Mouse (Mus musculus) cerebellum, postnatal 36 days (tissue): ENCODE data around the gene Areg.

ENCODE experiments used
- DNase-seq, 2 experiments: peaks; one replicate each; pipeline ENCODE4 v3.0.0; 2021 to 2022; ENCODE audit warnings: mixed read lengths in 2 of 2

Gene Areg

DNA sequence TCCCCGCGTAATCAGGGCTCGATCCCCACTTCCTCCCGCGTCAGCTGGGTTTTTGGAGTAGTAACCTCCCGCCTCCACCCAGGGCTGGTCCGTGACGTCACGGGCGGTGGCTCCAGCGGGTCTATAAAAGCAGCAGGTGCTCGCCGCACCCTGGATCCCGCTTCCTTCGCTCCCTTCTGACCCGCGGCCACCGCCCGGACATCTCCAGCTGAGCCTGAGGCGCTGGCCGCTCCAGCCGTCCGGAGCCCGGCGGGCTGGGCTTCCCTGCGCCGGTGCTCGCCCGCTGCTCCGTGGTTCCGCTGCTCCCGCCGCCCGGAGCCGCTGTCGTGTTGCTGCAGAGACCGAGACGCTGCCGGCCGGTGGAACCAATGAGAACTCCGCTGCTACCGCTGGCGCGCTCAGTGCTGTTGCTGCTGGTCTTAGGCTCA, at the start of gene Areg:
Gene Areg, plus strand, starts transcription at position 154 of the 428 bp plus-strand sequence.
- peak; percentile 35 to 40 for DNase-seq

DNA sequence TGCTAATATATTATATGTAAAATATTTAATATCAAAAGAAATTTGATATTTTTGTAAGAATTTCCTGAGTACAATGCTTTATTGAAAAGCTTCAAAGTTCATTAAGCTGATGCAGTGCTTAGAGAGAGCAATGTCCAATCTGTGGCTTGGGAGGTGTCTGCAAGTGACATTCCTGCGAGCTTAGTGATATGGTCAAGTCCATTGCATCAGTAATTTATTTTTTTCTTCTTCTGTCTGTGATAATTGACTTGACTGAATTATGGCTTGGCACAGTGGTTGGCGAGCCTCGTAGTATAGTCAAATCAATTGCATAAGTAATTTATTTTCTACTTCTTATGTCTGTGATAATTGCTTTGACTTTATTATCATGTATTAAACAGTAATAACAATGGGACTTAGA, 49.1 kb upstream of the Areg start:
- DNase-seq: no peak

DNA sequence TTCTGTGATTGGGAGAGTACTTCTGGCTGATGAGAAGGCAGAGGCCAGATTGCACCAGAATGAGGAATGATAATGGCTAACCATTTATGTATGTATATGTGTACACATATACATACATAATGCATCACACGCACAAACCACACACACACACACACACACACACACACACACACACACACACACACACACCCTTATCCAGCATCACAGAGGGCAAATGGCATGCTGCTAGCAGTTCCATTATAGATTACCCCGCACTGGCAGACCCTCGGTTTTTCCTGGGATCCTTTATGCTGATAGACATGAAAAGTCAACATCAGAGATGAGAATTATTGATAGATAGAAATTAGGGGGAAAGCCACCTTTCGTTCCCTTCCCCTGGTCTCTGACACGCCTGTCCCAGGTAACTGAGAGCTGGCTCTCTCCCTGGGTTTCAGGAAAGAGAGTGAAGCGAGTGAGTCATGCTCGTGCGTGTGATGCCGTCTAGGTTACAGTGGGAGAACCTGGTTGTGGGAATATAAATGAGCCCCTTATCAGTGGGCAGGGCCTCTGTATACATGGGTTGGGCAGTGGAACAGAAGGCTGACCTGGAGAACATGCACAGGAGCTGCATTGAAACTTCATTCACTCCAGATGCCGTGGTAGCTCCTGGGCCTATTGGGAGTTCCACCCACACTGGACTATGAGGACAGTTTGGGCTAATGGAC, 41.3 kb upstream of the Areg start:
- DNase-seq: no peak

GRCm38 (mm10) chr5:91101742-91102141, 37.7 kb upstream of the Areg start:
- DNase-seq: no peak

- DNase-seq: peak; percentile 77 to 85
These were observed 35.3 kb upstream of the Areg start for GRCm38 (mm10) chr5:91103943-91104665.

GRCm38 (mm10) chr5:91106248-91106647, 33.2 kb upstream of the Areg start:
- no peak for DNase-seq

DNA sequence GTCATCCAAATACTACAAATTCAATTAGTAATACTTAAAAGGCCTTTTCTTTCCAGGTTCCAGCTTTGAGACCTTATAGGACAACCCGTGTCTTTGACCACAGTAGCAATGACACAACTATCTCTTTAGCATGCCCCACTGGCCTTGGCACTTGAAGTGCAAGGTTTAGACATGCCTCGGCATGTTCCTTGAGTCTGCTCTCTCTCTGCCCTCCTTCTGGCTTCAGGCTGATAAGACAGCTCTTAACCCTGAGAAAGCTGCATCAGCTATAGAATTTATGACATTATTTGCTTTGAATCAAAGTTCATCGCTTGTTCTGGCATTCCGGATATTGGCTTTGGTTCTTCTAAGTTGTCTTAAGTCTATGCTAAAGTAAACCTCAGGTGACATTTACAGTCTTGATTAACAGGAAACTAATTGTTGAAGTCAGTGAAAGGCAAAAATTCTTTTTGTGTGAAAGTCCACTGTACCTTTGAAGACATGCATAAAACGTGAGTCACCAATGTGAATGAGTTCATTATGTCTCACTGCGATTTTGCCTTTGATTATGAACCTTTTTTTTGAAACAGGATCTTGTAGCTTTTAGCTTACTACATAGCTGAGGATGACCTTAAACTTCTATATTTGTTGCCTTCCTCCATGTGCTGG, 29.3 kb upstream of the Areg start:
- no peak for DNase-seq

DNA sequence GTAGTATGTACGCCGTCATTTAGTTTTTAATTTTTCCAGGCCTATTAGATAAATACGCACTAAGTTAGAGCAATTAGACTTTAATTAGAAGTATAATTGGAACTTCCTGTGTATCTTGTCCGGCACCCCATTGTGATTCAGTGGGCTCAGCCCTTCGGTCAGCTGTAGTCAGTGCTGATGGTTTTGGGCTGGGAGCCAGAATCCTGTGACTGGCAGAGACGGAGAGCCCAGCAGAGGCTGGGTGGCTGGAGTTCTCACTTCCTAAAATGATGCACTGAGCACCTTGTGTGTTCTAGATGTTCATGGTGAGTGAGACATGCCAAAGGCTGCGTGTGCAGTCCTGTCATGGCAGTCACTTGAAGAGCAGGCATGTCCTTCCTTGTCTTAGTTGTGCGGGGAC, 28.4 kb upstream of the Areg start:
- DNase-seq: no peak

GRCm38 (mm10) chr5:91113967-91114366, 25.4 kb upstream of the Areg start:
- no peak for DNase-seq

DNA sequence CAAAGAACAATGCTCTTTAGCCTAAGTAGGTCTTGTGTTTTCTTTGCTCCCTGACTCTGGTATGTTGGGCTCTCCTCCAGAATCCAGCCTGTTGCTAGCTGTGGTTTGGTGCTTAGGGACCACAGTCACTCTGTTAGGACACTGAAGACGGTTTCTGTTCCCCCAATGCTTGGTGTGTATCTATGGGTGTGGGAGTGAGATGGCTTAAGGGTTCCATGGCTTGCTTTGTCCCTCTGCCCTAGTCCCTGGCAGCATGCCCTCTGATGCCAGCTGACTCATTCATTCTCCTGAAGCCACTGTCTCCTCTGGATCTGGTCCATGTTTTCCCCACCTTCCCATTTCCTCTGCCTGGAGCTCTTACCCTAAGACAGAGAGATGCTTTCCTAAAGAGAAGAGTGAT, 24.8 kb upstream of the Areg start:
- no peak for DNase-seq

DNA sequence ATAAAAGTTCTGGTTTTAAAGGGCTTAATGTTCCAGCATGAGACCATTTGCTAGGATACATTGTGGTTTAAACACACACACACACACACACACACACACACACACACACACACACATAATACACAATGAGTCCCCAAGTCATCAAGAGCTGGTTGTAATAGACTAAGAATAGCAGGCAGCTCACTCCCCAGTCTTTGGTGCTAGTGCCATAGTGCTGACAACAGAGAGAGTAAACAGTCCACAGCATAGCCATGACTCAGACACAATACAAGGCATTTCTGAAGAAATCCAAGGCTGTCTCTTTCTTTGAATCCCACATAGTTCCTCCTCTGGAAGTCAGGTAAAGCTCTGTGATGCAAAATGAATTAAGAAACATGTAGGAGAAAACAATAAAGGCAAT, 20.8 kb upstream of the Areg start:
- DNase-seq: no peak

DNA sequence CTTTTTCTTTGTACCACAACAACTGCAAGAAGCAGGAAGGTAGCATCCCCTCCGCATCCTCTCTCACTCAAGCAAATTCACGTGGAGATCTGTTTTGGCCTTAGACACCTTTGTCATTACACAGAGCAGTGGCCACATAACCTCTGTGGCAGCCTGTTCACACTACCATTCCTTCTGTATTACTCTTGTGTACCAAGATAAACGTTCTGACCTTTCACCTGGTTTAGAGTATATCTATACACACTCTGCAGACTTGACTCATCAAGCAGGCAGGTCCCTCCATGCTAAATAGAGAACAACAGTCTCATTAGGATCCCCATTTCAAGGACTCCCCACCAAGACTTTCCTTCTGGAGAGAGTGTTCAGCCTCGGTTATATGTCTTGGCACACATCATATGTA, 16.0 kb upstream of the Areg start:
- no peak for DNase-seq

DNA sequence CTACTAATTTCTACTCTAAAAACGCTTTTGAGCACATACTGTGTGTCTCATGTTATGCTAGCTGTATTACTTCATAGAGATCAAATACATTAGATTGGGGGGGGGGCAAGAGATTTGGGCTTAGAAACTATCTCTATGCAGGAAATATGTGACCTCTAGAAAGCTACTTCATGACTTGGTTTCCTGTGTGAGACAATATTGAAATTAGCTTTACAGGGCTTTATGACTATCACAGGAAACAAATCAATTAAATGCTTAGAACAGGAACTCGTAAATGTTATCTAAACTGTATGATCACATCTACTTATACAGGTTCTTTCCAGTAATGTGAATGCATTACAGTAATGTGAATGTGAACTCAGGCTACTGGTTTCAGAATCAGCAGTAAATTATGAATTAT, 15.3 kb upstream of the Areg start:
- DNase-seq: no peak

DNA sequence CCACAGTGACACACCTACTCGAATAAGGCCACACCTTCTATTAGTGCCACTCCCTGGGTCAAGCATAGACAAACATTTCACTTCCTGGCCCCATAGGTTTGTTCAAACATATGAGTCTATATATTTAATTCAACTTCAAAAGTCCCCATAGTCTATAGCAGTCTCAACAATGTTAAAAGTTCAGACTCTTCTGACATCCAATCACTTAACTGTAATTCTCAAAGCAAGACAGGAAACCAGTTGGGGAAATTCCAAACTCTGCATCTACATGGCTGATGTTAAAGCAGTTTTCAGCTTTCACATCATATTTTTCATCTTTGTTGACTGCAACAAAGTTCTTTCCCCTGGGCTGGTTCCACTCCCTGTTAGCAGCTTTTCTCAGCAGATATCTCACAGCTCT, 12.8 kb upstream of the Areg start:
- no peak for DNase-seq

- no peak for DNase-seq
These were observed 4.4 kb upstream of the Areg start for GRCm38 (mm10) chr5:91134961-91135360.

GRCm38 (mm10) chr5:91138970-91139369, 429 bp upstream of the Areg start:
- DNase-seq: no peak

DNA sequence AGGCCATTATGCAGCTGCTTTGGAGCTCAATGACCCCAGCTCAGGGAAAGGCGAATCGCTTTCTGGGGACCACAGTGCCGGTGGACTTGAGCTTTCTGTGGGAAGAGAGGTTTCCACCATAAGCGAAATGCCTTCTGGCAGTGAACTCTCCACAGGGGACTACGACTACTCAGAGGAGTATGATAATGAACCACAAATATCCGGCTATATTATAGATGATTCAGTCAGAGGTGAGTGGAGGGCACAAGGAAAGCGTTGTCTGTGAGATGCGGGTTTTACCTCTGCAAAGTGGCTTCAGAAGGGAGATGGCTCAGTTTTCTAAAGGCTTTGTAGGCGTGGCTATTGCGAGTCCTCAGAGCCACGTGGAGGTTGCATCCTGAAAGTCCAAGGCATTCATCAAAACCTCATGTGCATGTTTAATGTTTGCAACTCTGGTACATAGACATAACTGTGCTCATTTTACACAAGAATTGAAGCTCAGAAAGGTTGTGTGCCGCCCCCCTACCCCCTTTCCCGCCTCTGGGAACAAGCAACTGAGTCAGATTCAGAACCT, 1.6 kb downstream of the Areg start:
- no peak for DNase-seq

DNA sequence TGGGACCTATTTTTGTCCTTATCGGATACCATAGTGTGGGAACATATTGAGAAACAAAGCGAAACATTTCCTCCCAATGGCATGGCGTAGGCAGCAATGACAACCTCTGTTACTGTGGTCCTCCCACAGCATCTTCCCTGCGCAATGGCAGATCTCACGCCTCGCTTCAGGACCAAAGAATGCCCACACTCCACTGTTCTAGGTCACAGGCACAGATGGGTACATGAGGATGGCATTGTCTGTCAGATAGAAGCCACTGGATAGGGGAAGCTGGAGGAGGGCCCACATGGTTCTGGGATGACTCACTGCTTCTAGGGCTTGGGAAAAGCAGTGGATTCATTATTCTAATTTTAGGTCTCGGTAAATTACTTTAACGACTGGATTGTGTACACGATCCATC, 5.6 kb downstream of the Areg start:
- DNase-seq: no peak

GRCm38 (mm10) chr5:91147001-91147400, 7.6 kb downstream of the Areg start:
- no peak for DNase-seq

- DNase-seq: no peak
These were observed 8.7 kb downstream of the Areg start for GRCm38 (mm10) chr5:91148054-91148453.

- DNase-seq: no peak
These were observed 17.3 kb downstream of the Areg start for GRCm38 (mm10) chr5:91156677-91157076.

- DNase-seq: no peak
These were observed 17.8 kb downstream of the Areg start for GRCm38 (mm10) chr5:91157169-91157568.

GRCm38 (mm10) chr5:91162787-91163186, 23.4 kb downstream of the Areg start:
- no peak for DNase-seq

DNA sequence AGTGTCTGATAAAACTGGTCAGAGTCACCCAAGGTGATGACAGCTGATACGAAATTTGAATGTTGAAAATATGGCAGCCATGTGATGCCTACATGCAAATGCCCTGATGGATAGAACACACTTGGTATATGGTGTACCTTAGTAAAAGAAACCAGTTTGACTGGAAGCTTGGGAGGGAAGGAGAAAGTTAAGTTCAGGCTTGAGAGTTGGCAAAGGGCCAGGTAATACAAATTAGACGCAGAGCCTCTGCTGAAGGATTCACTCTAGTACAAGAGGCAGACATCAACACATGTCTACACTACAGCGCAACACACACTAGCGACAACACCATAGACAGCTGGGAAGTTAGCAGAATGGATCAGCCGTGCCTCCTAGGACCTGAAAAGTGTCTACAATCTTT, 27.2 kb downstream of the Areg start:
- no peak for DNase-seq
